Mouse (Mus musculus) olfactory bulb, adult 2 months (tissue): ENCODE measurements around the gene Adamts14. TPM values are rescaled to one million over a fixed set of nuclear protein-coding genes. Genes with fewer than 3 reads are reported as not detected.

ENCODE experiments used
- H3K27ac ChIP-seq: fragments of 200-500 bp; 2 replicates; pipeline ENCODE4 v1.5.1; 2012; ENCODE audit warnings: low read depth, low read length; ENCODE audit not compliant: insufficient read depth
- H3K4me1 ChIP-seq: fragments of 200-500 bp; 2 replicates; pipeline ENCODE4 v1.6.1; 2012; ENCODE audit warnings: low read length; ENCODE audit not compliant: control insufficient read depth, insufficient read depth
- H3K4me3 ChIP-seq: fragments of 200-500 bp; 2 replicates; pipeline ENCODE4 v1.5.1; 2012; ENCODE audit warnings: mild to moderate bottlenecking, low read depth, low read length, moderate library complexity; ENCODE audit not compliant: insufficient read depth
- CTCF ChIP-seq: fragments of 200-500 bp; IDR thresholded peaks from 2 replicates; pipeline ENCODE4 v1.5.1; 2012; ENCODE audit warnings: low read depth, mild to moderate bottlenecking, low read length, moderate library complexity; ENCODE audit not compliant: insufficient read depth
- POLR2A ChIP-seq: fragments of 200-500 bp; IDR thresholded peaks from 2 replicates; pipeline ENCODE4 v1.6.1; 2012; ENCODE audit warnings: mild to moderate bottlenecking, low read depth, low read length, moderate library complexity; ENCODE audit not compliant: insufficient read depth
- WGBS: fragments of 180-500 bp; shearing (Covaris S2); methylation state at CpG from one replicate; pipeline ENCODE4 v1.1.7; 2018; 5-methylcytosine and 5-hydroxymethylcytosine counted together
- polyA plus RNA-seq: library from polyadenylated mRNA; stranded (reverse); fragments of >200 nt; gene quantifications from 2 replicates; pipeline ENCODE4 v1.2.4, GENCODE M21; 2012; ENCODE audit warnings: low replicate concordance; ENCODE audit not compliant: missing spikeins, insufficient read depth, insufficient read length

The Adamts14 gene
- polyA plus RNA-seq, 1 experiment: not detected

- no peak overlapping the region for H3K27ac ChIP-seq
- H3K4me1 ChIP-seq: no peaks in the 10 kb centered on the region
- TF ChIP-seq CTCF: no peak
- TF ChIP-seq POLR2A: no peak
- H3K4me3 ChIP-seq: no peak overlapping the region
- WGBS: 75% methylated on average over 4 of the region's 4 CpGs
Observed at GRCm38 (mm10) chr10:61241961-61242421, 31.2 kb downstream of the Adamts14 start.

DNA sequence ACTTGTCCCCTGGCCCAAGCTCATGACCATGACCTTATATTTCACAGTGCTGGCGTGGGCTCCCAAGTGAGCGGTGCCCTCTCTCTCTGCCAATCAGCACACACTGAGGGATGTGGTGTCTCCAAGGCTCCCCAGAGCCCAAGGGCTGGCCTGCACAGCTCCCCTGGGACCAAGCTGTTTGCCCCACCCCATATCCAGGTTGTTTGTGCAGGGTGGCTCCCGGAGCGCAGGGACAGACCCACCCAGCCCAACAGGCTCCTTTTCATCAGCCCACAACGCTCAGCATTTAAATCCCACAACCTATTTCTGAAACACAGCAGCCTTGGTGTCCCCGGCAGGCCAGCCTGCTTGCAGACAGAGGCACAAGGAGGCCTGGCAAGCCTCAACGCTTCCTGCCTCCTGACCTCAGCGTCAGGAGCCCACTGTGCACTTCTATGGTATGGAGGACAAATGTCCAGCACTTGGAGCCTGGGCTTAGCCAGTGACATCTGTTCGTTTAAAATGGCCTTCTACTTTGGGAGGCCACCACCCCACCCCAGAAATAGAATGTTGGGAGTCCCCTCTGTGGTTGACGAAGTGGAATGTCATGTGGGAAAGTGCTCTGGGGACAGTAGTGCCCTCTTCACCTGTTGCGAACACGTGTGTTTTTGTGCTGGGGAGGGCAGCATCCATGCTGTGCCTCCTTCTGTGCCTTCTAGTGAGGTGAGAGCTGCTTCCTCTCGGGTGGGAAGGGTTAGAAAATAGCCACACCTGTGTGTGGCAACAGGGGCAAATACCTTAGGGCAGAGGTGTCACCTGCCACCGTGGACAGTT, 32.9 kb downstream of the Adamts14 start:
- Histone ChIP-seq H3K27ac (no peak overlapping the region), H3K4me1 (no peaks in the 10 kb centered on the region), H3K4me3 (no peak overlapping the region)
- 86% methylated on average over 14 of the region's 14 CpGs for WGBS
- TF ChIP-seq POLR2A: no peak
- no peak for TF ChIP-seq CTCF

- no peak overlapping the region for H3K27ac ChIP-seq
- H3K4me3 ChIP-seq: no peak overlapping the region
- no peaks in the 10 kb centered on the region for H3K4me1 ChIP-seq
- TF ChIP-seq POLR2A (no peak), CTCF (no peak)
- WGBS: 86% methylated on average over 6 of the region's 6 CpGs
Observed at GRCm38 (mm10) chr10:61237391-61237785, 35.9 kb downstream of the Adamts14 start.

- 65% methylated on average over 4 of the region's 4 CpGs for WGBS
- Histone ChIP-seq H3K4me1 (no peaks in the 10 kb centered on the region), H3K4me3 (no peak overlapping the region), H3K27ac (no peak overlapping the region)
- TF ChIP-seq POLR2A: no peak
- TF ChIP-seq CTCF: no peak
Observed at GRCm38 (mm10) chr10:61236683-61237390, 36.4 kb downstream of the Adamts14 start.

GRCm38 (mm10) chr10:61235677-61236267, 37.5 kb downstream of the Adamts14 start:
- no peak for TF ChIP-seq POLR2A
- TF ChIP-seq CTCF: no peak
- Histone ChIP-seq H3K4me3 (no peak overlapping the region), H3K4me1 (no peaks in the 10 kb centered on the region), H3K27ac (no peak overlapping the region)
- WGBS: 93% methylated on average over 6 of the region's 6 CpGs

DNA sequence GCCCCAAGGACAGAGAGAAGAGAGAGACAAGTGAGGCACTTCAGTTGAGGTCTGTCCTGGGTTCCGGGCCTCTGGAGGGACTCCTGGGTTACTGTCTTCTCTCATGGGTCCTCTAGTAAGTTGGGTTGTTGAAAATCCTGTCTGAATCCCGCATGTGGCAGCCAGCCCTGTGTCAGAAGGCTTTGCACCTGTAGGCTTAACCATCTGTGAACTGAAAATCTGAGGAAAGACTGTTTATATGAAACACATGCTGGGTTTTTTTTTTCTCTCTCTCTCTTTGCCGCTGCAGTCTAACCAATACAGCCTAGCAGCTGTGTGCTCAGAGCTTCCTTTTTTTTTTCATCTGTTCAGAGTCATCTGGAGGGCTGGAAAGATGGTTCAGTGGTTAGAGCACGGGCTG, 38.9 kb downstream of the Adamts14 start:
- no peaks in the 10 kb centered on the region for H3K4me1 ChIP-seq
- no peak for TF ChIP-seq POLR2A
- TF ChIP-seq CTCF: no peak
- 78% methylated on average over 4 of the region's 4 CpGs for WGBS
- no peak overlapping the region for H3K27ac ChIP-seq
- H3K4me3 ChIP-seq: no peak overlapping the region

GRCm38 (mm10) chr10:61232858-61233567, 40.2 kb downstream of the Adamts14 start:
- Histone ChIP-seq H3K4me1 (no peaks in the 10 kb centered on the region), H3K4me3 (no peak overlapping the region), H3K27ac (no peak overlapping the region)
- WGBS: 63% methylated on average over 7 of the region's 7 CpGs
- TF ChIP-seq POLR2A: no peak
- no peak for TF ChIP-seq CTCF

- no peak for TF ChIP-seq POLR2A
- no peak for TF ChIP-seq CTCF
- H3K4me3 ChIP-seq: no peak overlapping the region
- WGBS: 89% methylated on average over 3 of the region's 3 CpGs
- H3K27ac ChIP-seq: no peak overlapping the region
- no peaks in the 10 kb centered on the region for H3K4me1 ChIP-seq
Observed at GRCm38 (mm10) chr10:61231756-61232155, 41.5 kb downstream of the Adamts14 start.

DNA sequence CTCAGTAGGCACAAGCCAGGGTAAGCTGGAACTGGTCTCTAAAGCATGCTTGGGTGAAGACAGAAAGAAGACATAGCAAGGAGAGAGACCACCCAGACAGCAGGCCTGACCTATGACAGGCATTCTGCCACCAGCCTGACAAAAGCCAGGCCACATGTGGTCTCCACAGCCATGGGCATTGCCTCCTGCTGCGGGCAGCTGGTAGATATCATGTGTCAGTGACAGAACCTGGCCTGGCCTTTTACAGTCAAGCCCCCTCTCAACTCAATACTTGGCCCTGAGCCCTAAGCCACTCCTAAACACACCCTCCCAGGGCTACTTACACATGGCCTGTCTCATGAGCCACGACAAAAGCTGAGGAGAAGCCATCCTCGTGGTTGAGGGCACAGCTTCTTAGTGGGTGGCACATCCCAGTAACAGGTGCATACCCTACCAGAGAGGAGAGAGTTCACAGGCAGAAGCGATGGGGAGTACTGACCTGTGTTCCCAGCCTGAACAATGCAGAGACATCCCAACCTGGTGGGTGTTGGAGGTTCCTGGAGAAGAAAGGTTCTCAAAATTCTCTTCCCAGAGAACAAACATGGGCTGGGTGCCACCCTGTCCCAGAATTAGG, 46.3 kb downstream of the Adamts14 start:
- no peak for TF ChIP-seq POLR2A
- WGBS: 63% methylated on average over 4 of the region's 4 CpGs
- no peak overlapping the region for H3K4me3 ChIP-seq

More for the DNA sequence above, 46.3 kb downstream of the Adamts14 start:
- Histone ChIP-seq H3K4me1 (no peaks in the 10 kb centered on the region), H3K27ac (no peak overlapping the region)
